Mouse (Mus musculus) bone marrow, adult 2 months (tissue): ENCODE data around the gene Nccrp1.

Experiments
- CTCF ChIP-seq: fragments of 200-500 bp; IDR thresholded peaks from 2 replicates; pipeline ENCODE4 v1.5.1; 2011; ENCODE audit warnings: low read length, control low read depth; ENCODE audit not compliant: control insufficient read depth, insufficient read depth
- POLR2A ChIP-seq: fragments of 200-500 bp; IDR thresholded peaks from 2 replicates; pipeline ENCODE4 v1.6.1; 2011; ENCODE audit warnings: low read depth, mild to moderate bottlenecking, control low read depth, low read length, borderline replicate concordance; ENCODE audit not compliant: control insufficient read depth

DNA sequence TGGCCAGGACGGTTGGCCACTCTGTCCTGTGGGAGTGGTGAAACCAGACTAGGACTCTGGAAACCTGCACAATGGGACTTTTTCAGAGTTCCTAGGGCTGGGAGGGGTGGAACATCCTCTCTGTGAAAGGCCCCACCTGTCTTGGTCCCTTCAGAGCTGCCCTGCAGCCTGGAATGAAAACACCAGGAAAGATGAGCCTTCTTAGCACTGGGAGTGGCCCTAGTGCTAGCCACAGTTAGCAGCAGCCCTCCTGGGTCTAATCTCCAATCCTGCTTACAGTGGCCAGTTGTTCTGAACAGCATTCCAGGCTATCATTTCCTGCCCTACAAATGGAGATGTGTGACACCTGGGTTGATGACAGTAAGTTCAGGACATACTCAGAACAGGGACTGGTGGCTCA lies 44.8 kb upstream of the Nccrp1 start:
- TF ChIP-seq POLR2A (no peak), CTCF (no peak)
